Mouse (Mus musculus): ENCODE data around the gene Htt. TPM values are rescaled to one million over a fixed set of nuclear protein-coding genes. Genes with fewer than 3 reads are reported as not detected.

Gene Htt
- total RNA-seq, 2 experiments from 2014 or later: 78.9 to 80.3 TPM

Small RNA genes lying within 50 kb of the gene (microRNA-seq; reads per million reads assigned to microRNA genes)
- 0 reads per million in 2 experiments for gene Mir467g

Other genes with a start within 250 kb of the Htt start
- 10 to 100 TPM; 20.2 to 22.0 TPM for gene Tnip2, start 247.7 kb upstream of the Htt start, total RNA-seq (2021)
- gene Sh3bp2, start 235.9 kb upstream of the Htt start, total RNA-seq (2021): 1 to 10 TPM; 2.4 to 2.9 TPM
- 100 to 1,000 TPM; 426 to 440 TPM for gene Add1, start 188.1 kb upstream of the Htt start, total RNA-seq (2021)
- 10 to 100 TPM; 43.4 to 45.7 TPM for gene Mfsd10, start 124.5 kb upstream of the Htt start, total RNA-seq (2021)
- gene Nop14, start 101.6 kb upstream of the Htt start, total RNA-seq (2021): 10 to 100 TPM; 16.2 to 16.6 TPM
- 1 to 10 TPM; 4.1 to 4.8 TPM for gene Grk4, start 101.4 kb upstream of the Htt start, total RNA-seq (2021)
- gene Msantd1, start 146.3 kb downstream of the Htt start, total RNA-seq (2021): 1 to 10 TPM; 3.8 to 6.4 TPM
- gene Rgs12, start 187.7 kb downstream of the Htt start, total RNA-seq (2021): 10 to 100 TPM; 49.6 to 50.4 TPM